Mouse (Mus musculus) gonadal fat pad, adult 2 months (tissue): ENCODE data around the gene Gm45521. TPM values are rescaled to one million over a fixed set of nuclear protein-coding genes. Genes with fewer than 3 reads are reported as not detected.

Source experiments
- DNase-seq: peaks from one replicate; pipeline ENCODE4 v3.0.0-alpha.2; 2012; ENCODE audit warnings: low read depth
- polyA plus RNA-seq: library from polyadenylated mRNA; depleted of rRNA; stranded (reverse); fragments of >200 nt; gene quantifications from 2 replicates; pipeline ENCODE4 v1.2.3, GENCODE M21; 2012; rRNA removed

The Gm45521 gene
- polyA plus RNA-seq, result not detected in 2 replicates

DNA sequence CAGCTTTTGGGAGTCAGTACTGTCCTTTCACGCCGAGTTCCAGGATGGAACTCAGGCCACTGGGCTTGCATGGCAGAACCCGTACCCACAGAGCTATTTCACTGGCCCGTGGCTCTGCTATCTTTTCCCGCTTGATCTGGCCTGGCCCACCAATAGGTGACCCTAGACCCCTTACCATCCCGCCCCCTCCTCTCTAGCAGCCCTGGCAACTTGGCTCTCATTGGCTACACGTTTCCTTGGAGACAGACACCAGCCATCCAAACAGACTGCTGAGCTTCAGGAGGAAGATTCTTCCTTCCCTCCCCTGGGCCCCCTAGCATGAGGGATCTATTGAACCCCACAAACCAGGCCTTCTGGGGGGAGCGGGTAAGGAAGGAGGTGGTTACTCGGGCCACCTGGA lies at the start of gene Gm45521:
TSS of gene Gm45521 (plus strand) at position 240 of the 400 bp plus-strand sequence.
- no peak for DNase-seq

DNA sequence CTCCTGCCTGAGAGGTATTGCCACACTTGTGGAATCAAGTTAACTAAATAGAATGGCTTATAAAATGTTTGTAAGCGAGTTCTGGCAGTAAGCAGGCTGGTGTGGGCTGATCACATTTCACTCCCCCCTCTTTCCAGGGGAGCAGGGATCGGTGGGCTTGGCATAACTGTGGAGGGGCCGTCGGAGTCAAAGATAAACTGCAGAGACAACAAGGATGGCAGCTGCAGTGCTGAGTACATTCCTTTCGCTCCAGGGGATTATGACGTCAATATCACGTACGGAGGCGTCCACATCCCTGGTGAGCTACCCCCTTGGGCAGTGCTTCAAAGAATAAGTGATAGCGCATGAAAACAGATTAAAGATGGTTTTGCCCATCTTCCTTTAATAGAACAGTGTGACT lies 47.6 kb upstream of the Gm45521 start:
- no peak for DNase-seq

DNA sequence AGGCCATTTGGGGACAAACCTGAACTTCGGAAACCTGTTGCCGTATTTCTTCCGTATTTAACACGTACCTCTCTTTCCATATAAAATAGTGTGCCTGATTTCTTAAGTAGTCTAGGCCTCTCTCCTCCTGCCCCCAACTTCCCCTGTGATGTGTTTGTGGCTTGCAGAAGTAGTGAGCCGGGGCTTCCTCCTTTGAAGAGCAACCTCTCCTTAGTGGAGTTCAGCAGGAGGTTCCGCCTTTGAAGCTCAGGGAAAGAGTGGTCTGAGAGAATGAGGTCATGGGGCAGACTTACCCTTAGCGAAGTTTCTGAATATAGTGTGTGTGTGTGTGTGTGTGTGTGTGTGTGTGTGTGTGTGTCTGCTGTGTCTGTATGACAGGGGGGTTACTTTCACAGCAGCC lies 43.2 kb upstream of the Gm45521 start:
- DNase-seq, result no peak

DNA sequence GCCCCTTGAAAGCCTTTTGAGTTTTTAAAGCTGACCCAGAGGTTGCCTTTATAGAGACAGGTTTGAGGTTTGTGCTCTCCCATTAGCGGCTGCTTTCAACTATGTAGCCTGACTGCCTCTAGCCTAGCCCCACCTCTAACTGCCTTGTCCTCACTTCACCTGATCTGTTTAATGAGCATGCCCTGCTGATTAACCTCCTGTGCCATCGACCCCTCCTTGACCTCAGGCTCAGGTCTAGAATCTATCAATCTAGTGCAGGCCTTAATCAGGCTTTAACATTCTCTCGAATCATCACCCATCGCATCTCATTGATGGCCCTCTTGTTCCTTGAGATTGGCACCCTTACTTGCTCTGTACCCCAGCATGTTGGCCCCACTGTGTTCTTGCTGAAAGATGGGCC lies 42.6 kb upstream of the Gm45521 start:
- no peak for DNase-seq

DNA sequence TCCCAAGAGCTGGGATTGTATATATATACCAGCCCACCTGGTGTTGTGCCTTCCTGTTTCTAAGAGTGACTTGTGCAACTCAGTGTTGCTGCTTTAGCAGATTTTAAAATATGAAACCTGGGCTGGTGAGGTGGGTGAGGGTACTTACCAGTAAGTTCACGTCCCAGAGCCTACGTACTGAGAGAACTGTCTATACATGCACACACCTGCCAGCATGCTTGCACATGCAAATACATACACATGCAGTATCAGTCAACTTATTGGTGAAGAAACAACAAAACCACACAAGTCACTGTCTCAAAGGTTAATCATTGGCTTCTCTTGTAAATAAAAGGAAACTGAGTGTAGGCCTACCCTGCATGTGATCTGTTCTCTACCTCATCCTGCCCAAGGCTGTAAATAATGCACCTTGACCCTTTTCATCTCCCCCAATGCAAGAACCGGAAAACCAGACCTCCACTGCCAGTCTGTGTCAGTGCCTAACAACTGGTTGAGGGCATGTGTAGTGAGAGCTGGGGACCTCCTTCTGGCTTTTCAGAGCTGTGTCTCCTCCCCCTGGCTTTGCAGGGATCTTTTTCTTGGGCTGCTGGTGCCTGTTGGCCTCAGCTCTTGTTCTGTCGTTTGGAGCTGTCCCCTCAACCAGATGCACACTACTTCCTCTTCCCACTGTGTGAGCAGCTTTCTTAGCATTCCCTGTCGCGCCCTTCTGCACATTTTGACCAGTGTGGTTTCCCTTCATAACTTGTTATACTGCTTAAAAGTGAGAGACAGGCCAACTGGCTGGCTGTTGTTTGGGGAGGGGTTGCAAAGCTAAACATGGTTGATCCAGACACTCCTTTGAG lies 38.7 kb upstream of the Gm45521 start:
- no peak for DNase-seq

DNA sequence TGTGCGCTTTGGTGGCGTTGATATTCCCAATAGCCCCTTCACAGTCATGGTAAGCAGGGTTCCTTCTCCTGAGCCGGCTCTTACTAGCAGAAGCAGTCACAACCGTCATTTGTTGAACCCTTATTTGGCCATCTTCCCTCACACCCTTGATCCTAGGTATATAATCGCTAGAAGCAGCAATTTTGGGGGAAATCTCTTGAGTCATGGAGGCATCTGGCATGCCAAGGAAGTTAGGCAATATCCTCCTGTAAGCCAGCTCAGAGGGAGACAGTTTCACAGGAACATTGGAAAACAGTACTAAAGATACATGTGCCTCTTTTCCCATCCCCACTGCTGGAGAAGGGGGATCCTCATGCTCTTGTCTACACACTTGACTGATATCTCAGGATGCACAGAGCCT lies 37.8 kb upstream of the Gm45521 start:
- no peak for DNase-seq

DNA sequence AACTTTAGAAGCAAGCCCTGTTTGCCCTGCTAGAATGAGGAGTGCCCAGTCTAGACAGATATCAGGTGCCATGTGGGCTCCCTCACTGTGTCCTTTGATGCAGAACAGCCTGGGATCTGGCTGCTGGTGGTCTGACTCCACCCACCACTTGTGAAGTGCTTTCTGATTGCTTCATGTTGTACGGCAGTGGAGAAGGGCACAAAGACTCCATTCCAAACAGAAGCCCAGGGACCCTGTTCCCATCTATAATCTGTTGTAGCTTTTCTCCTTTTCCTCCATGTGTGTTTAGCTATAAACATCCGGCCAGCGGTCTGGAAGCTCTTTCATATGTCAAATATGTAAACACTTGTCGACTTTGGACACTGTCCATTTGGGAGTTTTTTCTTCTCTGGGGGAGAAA lies 37.2 kb upstream of the Gm45521 start:
- no peak for DNase-seq

DNA sequence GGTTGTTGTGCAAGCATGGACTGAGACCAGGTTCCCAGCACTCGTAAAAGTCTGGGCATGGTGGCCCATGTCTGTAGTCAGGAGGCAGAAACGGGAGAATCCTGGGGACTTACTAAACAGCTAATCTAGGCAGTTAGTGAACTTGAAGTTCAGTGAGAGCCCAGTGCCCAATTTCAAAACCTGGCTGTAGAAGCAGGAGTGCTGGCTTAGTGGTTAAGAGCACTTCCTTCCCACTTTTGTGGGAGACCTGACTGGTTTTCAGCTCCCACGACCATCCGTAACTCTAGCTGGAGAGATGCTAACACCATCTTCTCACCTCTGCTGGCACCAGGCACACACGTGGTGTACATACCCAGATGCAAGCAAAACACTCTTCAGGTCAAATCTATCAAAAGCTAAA lies 35.6 kb upstream of the Gm45521 start:
- DNase-seq, result no peak

DNA sequence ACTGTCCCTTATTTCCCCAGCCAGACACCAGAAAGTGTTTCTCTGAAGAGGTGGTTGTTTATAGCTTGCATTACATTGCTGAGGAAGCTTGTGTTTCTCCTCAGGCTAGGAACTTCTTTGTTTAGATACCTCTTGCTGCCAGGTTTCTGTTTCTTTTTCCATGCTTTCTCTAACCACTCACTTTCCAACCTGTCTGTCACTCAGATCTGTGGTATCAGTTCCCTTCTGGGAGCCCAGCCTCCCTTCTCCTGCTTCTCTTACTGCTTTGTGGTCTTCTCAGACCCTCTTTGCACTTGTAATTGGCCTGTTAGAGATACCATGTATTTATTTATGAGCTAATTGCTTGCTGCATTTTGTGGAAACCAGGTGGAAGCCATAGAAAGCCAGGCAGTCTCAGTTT lies 33.5 kb upstream of the Gm45521 start:
- DNase-seq, result no peak

DNA sequence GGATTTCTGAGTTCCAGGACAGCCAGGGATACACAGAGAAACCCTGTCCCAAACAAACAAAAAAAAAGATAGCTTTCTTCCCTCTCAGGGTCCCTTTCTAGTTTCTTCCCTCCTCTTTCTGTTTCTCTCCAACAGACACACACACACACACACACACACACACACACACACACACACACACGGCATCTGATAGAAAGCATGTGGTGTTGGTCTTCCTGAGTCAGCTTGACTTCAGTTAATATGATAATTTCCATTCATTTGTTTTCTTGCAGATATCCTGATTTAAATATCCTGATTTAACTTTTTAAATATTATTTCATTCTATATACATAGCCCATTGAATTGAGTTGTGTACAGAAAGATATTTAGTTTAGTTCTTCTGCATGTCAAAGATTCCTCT lies 28.7 kb upstream of the Gm45521 start:
- DNase-seq, result no peak

DNA sequence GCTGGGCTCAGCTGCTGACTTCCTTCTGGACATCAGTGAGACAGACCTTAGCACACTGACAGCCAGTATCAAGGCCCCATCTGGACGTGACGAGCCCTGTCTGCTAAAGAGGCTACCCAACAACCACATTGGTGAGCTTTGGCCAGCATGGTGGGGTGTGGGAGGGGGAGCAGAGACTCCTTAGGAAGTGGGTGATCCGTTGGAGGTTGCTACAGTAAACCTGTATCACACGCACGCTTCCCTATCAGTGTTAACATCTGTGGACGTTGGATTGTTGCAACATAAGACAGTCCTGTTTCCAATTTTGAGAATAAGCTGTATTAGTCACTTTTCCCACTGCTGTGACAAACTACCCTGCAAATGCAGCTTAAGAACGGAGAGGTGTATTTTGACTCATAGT lies 28.1 kb upstream of the Gm45521 start:
- DNase-seq, result no peak

DNA sequence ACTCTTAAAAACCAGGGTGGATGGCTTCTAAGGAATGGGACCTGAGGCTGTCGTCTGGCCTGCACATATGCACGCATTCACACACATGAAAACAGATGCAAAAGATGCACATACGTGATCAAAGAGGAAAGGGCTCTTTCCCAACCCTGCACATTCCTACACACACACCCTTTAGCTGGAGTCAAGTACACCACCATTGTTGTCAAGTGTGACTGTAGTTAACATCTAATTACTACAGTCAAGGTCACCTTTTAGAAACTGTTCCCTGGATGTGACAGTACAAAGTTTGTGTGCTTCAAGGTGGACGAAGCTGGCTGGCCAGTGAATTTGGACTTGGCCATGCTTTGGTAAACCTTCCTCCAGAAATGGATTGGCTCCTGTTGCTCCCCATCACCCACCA lies 24.9 kb upstream of the Gm45521 start:
- no peak for DNase-seq

DNA sequence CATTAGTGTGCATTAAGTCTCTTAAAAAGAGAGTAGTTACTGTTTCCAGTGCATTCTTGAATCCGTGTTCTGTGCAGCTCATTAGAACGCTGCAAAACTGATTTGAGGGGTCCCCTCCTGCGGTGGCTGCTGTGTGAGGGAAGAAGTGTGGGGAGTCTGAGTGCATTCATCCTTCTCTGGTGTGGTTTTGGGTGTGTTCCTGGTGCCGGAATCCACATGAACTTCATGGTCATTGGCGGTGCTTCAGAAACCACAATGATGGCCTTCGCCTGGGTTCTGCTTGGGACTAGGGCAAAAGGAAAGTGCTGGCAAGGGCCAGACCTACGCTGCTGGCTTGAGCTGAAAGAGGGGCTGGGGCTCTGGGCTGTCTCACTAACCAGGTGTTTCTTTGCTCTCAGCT lies 22.9 kb upstream of the Gm45521 start:
- no peak for DNase-seq

DNA sequence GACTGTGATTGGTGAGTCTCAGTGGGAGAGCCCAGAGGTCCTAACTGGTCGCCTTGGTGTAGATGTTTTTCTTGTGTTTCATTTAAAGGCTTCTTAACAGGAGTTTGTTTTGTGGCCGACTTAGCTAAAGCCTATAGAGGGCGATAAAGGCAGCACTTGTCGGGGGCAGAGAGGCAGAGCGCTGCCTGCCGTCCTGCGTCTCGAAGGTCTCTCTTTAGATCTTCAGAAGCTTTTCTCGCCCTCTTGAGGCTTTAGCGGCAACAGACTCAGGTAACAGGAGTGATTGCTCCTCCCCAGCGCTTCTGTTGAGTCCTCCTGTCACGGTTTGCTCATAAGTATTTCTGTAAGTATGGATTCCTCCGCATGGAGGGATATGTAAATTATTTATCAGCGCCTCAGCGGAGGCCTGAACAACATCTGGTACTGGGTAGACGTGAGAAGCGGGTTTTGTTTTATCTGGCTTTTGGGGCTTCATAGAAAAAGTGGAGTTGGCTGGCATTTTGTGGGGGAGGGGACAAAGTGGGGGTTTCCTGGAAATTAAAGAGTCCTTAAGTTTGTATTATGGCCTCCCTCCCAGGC lies 19.9 kb upstream of the Gm45521 start:
- no peak for DNase-seq

DNA sequence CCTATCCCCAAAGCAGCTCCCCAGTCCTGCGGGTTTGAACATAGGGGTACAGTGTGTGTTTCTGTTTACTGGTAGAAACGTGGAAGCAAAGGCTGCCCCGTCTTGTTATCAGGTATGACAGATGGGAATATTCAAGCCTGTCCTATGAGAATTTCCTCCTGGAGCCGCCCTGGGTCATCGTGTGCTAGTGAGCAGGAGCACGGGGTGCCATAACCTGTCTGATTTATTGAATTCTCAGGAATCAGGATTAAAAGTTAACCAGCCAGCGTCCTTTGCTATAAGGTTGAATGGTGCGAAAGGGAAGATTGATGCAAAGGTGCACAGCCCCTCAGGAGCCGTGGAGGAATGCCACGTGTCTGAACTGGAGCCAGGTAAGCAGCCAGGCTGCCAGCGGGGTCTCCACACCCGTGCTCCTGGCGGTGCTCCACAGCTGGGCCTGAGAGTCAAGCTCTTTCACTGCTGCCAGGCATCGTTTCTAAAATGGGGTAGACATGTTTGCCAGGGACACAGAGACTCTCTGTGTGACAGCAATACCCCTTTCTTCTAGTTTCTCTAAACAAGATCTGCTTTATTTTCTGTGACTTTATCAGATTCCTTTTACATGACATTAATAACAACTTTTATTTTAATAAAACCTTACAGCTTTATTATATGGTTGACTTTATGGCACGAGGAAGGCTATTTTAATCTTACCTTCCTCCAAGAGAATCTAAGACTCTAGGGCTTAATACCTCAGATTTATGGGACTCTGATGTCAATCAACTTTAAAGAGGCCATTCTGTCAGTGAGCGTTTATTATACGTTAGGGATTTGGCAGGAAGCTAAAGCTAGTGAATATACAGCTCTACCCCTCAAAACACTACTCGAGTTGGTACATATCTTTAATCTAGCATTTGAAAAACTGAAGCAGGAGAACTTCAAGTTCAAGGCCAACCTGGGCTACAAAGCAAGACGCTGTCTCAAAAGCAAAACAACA lies 18.0 kb upstream of the Gm45521 start:
- DNase-seq, result no peak

DNA sequence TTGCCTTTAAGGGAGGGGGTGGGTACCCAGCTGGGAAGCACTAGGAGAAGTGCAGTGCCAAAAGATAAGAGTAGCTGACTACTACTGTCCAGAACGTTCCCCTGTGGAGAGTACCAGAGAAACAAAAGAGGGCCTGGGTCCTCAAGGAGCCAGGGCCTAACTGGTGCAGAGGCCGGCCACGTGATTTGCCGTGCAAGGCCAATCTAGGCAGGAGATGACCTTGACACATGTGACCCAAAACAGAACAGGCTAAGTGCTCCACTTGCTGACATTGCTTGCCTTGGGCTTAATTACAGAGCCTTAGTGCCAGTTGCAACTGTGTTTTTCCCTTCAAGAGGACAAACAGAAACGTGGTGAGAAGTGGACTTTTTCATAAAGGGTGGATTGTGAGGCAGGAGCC lies 15.7 kb upstream of the Gm45521 start:
- DNase-seq, result no peak

DNA sequence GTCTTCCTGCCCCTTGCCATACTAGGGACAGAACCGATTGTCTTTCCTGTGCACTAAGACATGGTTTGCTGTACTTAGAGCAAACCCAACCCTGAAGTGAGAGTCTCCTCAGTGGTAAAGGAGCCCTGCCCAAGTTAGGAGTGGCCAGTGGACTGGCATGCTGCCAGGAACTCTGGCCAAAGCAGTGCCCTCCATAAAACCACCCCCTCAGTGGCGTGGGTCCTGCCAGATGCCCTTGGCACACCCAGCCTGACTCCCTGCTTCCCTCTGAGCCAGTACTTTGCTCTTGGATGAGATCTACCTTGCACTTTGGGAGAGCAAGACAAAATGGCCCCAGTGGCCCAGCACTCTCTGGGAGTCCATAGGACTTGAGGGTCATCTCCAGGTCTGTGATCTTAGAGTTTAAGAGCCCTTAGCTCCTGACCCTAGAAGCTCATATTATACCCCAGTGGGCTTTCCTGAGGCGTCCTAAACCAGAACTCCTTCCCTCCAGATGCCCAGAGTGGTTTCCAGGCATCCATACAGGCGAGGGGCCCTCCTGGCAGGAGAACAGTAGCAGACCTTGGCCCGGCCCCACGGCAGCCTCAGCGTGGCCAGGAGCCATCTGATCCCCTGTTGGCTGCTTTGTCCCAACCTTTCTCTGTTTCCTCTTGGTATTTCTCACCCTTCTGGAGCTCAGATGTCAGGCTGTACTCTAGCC lies 13.8 kb upstream of the Gm45521 start:
- no peak for DNase-seq

DNA sequence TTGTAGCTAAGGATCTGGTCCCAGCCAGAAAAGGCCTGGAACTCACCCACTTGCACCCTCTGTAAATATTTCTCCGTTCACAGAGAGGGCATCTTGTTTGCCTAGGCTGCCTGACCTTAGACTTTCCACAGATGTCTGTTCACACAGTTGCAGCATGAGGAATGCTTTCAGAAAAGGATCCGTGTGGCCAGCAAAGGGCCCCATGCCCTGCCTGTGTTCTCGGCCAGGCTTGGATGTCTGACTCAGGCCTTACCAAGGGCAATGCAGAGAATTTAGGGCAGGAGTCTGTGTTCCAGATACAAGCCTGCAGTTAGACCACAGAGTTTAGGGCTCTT lies 13.3 kb upstream of the Gm45521 start:
- DNase-seq, result no peak

DNA sequence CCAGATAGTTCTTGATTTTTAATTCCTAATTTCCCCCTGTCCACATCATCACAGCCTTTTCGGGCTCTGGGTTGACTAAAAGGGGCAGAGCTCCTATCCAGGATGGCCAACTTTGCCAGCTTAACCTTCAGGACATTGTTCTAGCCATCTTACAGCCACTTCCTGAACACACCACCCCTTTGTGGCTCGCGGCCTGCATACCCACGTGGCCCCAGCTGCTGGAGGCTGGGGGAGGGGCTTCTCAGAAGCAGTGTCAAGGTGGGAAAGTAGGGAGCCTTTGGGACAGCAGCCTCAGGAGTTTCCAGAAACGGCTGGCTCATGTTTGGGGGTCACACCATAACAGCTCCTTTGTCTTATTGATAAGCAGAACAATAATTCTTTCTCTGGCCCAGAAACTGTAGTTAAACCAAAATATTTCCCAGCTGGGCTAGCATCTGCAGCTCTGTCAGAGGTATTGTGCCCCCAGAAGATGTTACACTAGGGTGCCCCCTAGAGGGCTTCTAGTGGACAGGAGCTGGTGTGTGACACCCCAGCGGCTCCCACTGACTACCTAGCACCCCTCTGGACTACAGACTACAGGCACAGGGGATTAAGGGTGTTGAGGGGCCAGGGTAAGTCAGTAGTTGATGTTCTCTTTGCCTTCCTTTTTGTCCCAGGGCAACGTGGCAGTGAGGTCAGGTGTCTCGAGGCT lies 12.6 kb upstream of the Gm45521 start:
- DNase-seq, result no peak

DNA sequence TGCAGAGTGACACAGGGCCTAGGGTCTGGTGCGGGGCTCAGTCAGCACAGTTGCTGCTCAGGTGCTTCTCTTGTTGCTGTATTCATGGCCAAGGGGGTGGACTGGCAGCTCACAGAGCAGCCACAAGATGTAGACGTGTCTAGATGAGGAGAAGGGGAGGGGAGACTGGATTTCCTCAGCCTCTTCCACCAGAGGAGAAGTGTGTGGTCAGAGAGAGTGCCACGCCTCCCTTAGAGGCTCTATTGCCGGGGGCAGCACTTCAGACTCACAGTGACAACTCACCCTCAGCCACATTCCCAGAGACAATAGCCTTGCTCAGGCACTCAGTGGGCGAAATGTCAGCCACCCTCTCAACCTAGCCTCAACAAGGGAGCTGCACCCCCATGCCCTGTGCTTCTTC lies 11.8 kb upstream of the Gm45521 start:
- DNase-seq, result no peak

DNA sequence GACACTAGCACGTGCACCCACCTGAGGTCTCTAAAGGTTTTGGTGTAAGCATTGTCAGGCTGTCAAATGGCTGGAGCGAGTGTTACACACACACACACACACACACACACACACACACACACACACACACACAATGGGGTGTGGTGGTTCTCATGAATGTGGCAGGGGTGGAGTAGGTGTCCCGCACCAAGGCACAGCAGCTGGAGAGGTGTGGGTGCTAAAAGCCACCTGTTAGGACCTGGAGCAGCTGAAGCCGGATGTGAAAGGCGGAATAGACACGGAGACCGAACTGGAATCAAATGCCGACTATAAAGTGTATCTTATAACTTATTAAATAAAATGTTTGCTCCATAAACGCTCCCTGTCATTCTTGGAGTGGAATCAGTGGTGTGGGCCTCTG lies 5.9 kb upstream of the Gm45521 start:
- DNase-seq, result no peak
